Mouse (Mus musculus): ENCODE data around the gene Pde4a.
A peak's percentile ranks its signal among the peaks of the same experiment; 100 is the strongest.
"Not testable (repeated sequence)": the region's sequence is repeated elsewhere in the genome, so short reads cannot be mapped to it uniquely, and the experiment has no call there.

Gene Pde4a

DNA sequence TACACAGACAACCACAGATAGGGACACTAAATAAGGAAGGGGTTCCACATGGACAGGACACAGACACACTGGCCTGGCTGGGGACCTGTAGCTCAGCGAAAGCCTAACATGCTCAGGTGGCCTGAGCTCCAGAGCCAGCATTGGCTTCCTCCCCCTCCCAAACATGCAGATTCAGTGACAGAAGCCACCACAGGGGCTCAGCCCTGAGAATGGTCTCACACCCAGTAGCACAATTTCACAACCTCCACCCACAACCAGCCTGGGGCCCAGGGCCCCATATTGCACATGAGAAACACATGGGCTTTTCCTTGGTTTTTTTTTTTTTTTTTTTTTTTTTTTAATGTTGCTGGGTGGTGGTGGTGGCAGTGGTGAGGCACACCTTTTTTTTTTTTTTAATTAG is 80.8 kb downstream of the Pde4a start:
- no peak for DNase-seq

DNA sequence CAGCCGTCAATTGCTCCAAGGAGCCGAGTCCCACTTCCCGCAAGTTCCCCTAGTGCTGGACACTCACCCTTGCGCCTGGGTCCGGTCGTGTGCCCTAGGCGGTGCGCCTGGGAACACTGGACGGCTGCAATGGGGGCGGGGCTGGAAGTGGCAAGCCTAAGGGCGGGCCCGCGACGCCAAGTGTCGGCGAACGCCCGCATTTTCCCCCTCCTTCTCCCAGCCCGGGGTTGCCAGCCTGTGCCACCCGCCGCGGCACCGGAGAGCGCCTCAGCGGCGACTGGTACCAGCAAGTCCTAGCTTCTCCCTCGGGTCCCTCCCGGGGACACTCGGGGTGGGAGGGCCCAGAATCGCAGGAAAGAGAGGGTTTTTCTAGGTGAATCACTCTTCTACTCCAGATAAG is 82.8 kb downstream of the Pde4a start, which contains the start of gene S1pr5:
S1pr5 (minus strand) TSS at position 118 of the 400 bp plus-strand sequence.
- peak; percentile 68 for DNase-seq

DNA sequence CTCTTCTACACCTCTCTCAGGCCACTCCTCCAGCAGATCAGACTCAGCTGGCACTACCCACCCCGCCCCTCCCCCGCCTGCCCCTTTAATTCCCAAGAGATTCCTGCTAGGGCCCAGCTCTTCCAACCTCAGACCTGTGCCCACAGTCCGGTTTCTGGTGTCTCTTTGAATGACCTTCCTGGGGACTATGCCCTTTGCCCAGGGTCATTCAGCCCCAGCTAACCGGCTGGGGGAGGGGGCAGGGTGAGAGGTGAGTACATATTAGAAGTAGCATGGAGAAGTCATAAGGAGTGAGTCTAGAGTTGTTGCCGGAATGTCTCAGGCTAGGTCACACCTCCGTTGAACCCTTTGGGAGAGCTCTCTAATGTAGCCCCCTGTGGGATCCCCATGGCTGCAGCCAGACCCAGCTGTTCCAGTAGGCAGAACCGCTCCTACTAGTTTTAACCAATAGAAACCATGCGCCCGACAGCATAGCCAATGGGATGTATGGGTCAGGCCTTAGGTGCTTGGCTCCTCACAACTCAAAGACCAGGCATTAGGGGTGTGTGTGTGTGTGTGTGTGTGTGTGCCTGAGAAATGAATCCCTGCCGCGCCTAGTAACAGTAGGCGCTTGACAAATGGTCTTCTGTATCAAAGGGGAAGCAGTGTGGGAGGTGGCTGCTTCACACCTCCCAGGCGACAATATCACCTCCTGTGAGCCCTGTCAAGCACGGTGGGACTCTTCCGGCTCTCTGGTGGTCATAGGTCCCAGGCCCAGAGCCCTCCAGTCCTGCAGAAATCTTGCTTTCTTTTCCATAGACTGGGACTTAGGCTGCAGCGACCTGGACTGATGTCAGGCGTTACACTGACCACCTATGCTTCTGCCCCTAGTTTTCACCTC is 84.4 kb downstream of the Pde4a start:
- DNase-seq, result no peak

DNA sequence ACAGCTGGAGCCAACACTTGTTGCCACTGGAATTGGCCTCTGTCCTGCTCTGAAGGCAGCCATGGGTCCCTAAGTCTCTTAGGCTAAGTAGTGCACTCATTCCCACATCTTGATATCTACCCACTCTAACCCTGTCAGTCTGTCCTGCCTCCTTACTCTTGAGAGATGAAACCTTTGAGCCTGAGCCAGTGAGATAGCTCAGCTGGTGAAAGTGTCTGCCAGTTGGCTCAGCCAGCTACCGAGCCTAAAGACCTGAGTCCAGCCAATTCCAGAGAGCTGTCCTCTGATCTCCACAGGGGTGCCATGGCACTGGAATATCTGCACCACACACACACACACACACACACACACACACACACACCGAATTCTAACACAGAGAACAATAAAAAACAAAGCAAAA is 85.0 kb downstream of the Pde4a start:
- no peak for DNase-seq

DNA sequence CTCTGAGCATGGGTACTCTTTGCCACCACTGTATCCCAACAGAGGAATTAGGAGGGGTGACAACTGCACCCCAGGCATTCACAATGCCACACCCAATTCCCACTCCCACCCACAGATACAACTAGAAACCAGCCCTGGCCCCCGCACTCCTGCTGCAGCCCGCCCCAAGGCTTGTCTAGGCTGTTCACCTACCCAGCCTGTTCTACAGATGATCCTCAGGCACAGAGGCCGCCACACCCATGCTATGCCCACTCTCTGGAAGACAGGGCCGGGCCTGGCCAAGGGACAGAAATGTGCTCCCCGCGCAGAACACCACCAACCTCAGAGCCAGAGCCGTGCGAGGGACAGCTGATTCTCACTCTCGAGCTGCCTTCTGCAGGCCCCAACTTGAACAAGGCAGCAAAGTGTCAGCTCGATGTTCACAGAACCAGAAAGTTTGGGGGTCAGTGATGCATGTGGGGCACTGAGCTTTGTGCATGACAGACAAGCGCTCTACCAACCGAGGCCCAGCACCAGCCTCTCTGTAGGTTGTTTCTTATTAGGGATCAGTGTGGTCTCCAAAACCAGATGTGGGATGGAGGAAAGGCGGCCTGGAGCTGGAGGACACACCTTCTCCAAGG is 85.7 kb downstream of the Pde4a start:
- DNase-seq, result no peak

DNA sequence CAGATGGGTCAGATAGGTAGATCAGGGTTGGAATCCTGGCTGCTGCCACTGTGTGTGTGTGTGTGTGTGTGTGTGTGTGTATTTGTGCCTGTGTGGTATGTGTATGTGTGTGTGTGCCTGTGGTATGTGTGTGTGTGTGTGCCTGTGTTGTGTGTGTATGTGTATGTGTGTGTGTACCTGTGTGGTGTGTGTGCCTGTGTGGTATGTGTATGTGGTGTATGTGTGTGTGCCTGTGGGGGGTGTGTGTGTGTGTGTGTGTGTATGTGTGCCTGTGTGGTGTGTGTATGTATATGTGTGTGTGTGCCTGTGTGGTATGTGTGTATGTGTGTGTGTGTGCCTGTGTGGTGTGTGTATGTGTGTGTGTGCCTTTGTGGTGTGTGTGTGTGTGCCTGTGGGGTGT is 89.2 kb downstream of the Pde4a start:
- DNase-seq, result no peak

DNA sequence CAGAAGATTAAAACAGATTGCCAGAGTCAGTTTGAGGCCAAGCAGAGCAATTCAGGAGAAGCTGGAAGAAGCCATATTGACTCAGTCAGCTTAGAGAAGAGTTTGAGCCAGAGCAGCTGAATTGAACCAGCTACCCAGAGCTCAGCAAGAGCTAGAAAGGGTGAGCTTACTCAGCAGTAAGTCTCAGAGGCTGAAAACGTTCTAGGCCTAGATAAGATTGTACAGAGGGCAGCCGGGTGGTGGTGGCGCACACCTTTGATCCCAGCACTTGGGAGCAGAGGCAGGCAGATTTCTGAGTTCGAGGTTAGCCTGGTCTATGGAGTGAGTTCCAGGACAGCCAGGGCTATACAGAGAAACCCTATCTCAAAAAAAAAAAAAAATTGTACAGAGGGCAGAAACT is 90.8 kb downstream of the Pde4a start:
- DNase-seq, result not testable (repeated sequence)

DNA sequence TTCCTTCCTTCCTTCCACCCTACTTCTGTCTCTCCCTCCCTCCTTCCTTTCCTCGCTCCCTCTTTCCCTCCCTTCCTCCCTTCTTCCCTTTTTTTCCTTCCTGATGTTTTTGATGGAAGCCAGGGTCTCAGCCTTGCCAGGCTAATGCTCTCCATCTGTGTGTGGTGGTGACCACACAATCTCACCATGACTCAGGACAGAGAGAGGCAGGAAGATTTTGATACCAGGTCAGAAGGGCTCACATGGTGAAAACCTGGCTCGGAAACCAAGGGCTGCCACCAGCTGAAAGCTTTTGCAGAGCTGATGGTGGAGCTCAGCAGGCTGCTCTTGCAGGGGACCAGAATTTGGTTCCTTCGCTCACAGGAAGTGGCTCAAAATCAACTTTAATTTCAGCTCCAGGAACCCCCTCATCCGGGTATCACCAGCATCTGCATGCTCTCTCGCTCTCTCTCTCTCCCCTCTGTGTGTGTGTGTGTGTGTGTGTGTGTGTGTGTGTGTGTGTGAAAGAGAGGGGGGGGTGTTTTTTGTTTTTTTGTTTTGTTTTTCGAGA is 95.1 kb downstream of the Pde4a start:
- no peak for DNase-seq

DNA sequence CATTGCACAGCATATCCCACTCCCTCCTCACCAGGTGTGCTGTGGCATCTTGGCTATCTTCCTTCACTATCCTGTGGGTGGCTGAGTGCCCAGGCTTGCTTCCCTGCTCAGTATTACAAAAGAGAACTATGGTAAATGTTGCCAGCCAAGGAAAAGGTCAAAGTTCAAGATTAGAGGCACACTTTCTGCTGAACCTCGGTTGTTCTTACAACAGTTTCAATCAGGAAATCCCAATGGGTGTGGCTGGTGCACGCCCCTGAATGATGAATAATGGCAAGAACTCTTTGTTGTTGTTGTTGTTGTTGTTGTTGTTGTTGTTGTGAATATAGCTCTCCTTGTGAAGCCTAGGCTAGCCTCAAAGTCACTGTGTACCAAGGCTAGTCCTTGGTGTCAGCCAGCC is 96.3 kb downstream of the Pde4a start:
- DNase-seq, result no peak

Data from lung, postnatal 10 days (tissue).